Mouse (Mus musculus) hindbrain, embryonic 11.5 days (tissue): ENCODE measurements around the gene Pfn4. TPM values are rescaled to one million over a fixed set of nuclear protein-coding genes. Genes with fewer than 3 reads are reported as not detected.
A peak's percentile ranks its signal among the peaks of the same experiment; 100 is the strongest.

Experiments used
- ATAC-seq: fragments of 200-750 bp; cut with Nextera tagmentation; 2 replicates; pipeline ENCODE4 v1.8.0; 2017; ENCODE audit warnings: mild to moderate bottlenecking, moderate TSS enrichment, moderate library complexity; ENCODE audit not compliant: low FRiP score
- DNase-seq: peaks from one replicate; pipeline ENCODE4 v3.0.0-alpha.2; 2015; ENCODE audit warnings: low spot score
- H3K27ac ChIP-seq: fragments of 300-500 bp; sonication (generic); 2 replicates; pipeline ENCODE4 v1.5.1; 2014; ENCODE audit warnings: mild to moderate bottlenecking, low read depth, low read length
- H3K27me3 ChIP-seq: fragments of 300-500 bp; sonication (generic); 2 replicates; pipeline ENCODE4 v1.6.1; 2014; ENCODE audit warnings: mild to moderate bottlenecking, low read length, moderate library complexity, mixed read lengths; ENCODE audit not compliant: control insufficient read depth, insufficient read depth
- H3K36me3 ChIP-seq: fragments of 300-500 bp; sonication (generic); 2 replicates; pipeline ENCODE4 v1.6.1; 2014; ENCODE audit warnings: mild to moderate bottlenecking, low read length, moderate library complexity, mixed read lengths; ENCODE audit not compliant: control insufficient read depth, insufficient read depth
- H3K4me1 ChIP-seq: fragments of 300-500 bp; sonication (generic); replicated peaks from 2 replicates; pipeline ENCODE4 v1.6.1; 2014; ENCODE audit warnings: low read length, mixed read lengths; ENCODE audit not compliant: control insufficient read depth, insufficient read depth
- H3K4me2 ChIP-seq: fragments of 300-500 bp; sonication (generic); replicated peaks from 2 replicates; pipeline ENCODE4 v1.6.1; 2014; ENCODE audit warnings: mild to moderate bottlenecking, low read depth, low read length
- H3K4me3 ChIP-seq: fragments of 300-500 bp; sonication (generic); 2 replicates; pipeline ENCODE4 v1.5.1; 2014; ENCODE audit warnings: low read depth, low read length
- H3K9ac ChIP-seq: fragments of 300-500 bp; sonication (generic); 2 replicates; pipeline ENCODE4 v1.6.1; 2014; ENCODE audit warnings: low read depth, low read length
- H3K9me3 ChIP-seq: fragments of 300-500 bp; sonication (generic); 2 replicates; pipeline ENCODE4 v1.6.1; 2016; ENCODE audit warnings: low read length; ENCODE audit not compliant: control insufficient read depth
- WGBS: fragments of 180-500 bp; shearing (Covaris S2); extraction: QIAGEN DNeasy Blood & Tissue Kit; methylation state at CpG from one replicate; pipeline ENCODE4 v1.1.7; 2014; 5-methylcytosine and 5-hydroxymethylcytosine counted together
- polyA plus RNA-seq: library from polyadenylated mRNA; unstranded; fragments of >200 nt; fragmentation: Nextera tagmentation; extraction: Ambion mirVana; gene quantifications from 2 replicates; pipeline ENCODE4 v1.2.1, GENCODE M21; 2014

Pfn4 gene
- polyA plus RNA-seq, result 5.3 and 8.4 TPM in 2 replicates

DNA sequence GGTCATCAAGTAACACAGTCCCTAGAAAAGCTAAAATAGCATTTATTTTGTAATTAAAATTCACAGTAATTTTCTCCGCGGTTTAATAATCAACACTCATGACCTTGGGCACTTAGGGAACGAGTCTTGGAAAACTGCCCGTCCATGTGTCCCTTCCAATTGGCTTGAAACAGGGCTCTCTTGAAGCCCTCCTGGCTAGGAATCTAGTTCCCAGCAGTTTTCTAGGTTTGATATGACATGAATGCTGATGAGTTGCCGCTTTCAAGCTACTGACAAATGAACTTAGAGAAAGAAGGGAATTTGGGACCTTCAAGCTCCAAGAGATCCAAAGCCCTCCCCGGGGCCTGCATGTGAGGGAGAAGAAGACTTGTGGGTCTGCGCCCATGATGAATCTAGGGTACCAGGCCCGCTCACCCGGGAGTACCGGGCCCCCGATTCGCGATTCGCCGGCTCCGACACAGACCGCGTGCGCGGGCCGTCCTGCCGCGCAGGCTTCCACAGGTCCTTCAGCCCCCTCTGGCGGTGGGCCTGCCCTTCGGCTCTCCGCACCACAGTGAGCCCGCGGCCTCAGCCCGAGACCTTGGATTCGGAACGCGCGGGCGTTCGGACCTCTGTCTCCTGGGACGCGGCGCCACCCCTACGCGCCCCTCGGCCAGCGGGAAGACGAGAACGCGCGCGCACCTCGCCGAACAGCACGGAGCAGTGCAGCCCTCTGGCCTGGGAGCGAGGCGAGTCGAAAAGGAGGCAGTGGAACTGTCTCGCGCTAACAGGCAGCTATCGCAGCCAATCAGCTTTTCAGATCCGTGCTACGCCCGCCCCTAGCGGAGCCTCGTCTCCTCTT, at the start of gene Pfn4, which contains the start of gene Fam228b:
Gene Pfn4, plus strand, starts transcription at position 531 of the 841 bp plus-strand sequence.
Gene Fam228b, minus strand, starts transcription at position 776 of the 841 bp plus-strand sequence.
- Histone ChIP-seq H3K9ac (peak within 1 kb of the TSS; percentile 91), H3K9me3 (no peaks in the 10 kb centered on the region), H3K4me1 (no peaks in the 10 kb centered on the region), H3K4me3 (peak within 1 kb of the TSS; percentile 57), H3K27ac (peak within 1 kb of the TSS; percentile 89), H3K36me3 (no peaks in the 10 kb centered on the region), H3K4me2 (peak within 1 kb of the TSS; percentile 54), H3K27me3 (no peaks in the 10 kb centered on the region)
- DNase-seq (peak; percentile 98), ATAC-seq (peak; percentile 99)
- WGBS, result 4% methylated on average over 61 of the region's 61 CpGs

DNA sequence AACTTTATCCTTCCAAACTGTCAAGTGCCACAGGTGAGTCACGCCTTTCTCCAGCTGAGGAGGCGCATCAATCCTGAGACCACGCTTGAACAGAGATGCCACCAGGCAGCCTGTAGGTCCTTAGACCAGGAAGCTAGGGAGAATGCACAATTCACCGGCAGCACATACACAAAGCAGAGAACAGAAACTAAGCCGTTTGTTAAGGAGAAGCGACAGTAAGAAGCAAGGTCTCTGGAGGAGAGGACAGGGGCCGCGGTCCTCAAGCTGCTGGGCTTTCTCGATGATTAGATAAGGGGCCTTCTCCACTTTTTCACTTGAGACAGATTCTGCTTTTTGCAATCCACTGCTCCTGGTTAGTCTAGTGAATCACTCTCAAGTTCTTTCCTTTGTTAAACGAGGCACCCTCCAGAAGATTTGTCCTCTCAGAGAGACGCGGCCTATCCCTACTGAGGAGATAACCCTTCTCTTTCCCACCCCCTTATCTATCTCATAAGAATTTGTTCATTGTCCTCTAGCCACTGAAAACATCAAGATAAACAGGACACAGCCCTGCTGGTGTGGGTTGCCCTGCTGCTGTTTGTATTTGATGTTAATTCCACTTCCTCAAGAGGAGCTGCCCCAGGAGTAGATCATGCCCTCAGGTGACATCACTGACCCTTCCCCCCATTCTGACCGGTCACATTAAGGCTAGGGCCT, 49.6 kb upstream of the Pfn4 start:
- no peaks in the 10 kb centered on the region for H3K4me1 ChIP-seq
- ATAC-seq (no peak), DNase-seq (no peak)
- no peak overlapping the region for H3K4me3 ChIP-seq
- no peak overlapping the region for H3K9ac ChIP-seq
- H3K27ac ChIP-seq, result no peak overlapping the region
- no peaks in the 10 kb centered on the region for H3K27me3 ChIP-seq
- no peaks in the 10 kb centered on the region for H3K36me3 ChIP-seq
- 87% methylated on average over 13 of the region's 13 CpGs for WGBS
- no peak overlapping the region for H3K4me2 ChIP-seq
- no peaks in the 10 kb centered on the region for H3K9me3 ChIP-seq

DNA sequence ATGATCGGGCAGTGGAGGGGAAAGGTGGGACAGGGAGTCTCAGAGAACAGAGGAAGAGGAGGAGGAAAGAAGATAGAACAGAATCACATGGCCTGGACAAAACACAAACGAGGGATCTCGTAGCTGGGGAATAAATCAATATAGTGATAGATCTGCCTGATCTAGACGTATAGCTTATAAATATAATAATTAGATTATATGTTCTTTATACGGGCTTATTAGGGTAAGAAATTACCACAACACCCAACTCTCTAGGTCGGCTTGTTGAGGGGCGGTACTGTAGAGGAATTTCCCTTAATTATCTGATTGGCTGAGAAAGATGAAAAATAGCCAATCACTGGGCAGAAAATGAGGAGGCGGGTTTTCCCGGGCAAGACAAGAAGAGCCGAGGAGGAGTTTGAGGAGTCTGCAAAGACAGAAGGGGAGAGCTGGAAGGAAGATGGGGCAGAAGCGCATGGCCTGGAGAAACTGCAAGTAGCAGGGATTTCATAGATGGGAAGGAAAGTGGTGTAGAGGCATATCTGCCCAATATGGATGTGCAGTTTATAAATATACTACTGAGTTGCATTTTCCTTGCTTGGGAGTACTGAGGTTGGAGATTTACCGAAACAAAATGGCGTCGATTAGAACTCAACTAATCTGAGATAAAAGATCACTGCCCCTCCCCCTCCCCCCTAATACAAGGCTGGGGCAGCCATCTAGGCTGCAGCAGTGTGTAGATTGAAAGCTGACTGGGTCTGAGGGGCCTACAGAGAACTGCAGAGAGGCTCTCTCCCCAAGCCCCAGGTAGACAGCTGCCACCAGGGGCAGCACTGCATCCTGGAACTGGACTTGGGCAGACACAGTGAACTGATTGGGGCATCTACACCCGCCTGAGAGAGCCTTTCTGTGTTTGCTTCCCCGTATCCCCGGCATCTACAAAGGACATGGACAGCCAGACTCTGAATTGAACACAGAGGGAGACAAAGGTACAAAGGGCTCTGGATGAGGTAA, 48.8 kb upstream of the Pfn4 start:
- Histone ChIP-seq H3K9me3 (no peaks in the 10 kb centered on the region), H3K4me2 (no peak overlapping the region), H3K4me1 (no peaks in the 10 kb centered on the region), H3K4me3 (no peak overlapping the region), H3K27ac (no peak overlapping the region), H3K36me3 (no peaks in the 10 kb centered on the region), H3K27me3 (no peaks in the 10 kb centered on the region), H3K9ac (no peak overlapping the region)
- ATAC-seq, result no peak
- DNase-seq, result no peak
- WGBS, result 79% methylated on average over 17 of the region's 17 CpGs

DNA sequence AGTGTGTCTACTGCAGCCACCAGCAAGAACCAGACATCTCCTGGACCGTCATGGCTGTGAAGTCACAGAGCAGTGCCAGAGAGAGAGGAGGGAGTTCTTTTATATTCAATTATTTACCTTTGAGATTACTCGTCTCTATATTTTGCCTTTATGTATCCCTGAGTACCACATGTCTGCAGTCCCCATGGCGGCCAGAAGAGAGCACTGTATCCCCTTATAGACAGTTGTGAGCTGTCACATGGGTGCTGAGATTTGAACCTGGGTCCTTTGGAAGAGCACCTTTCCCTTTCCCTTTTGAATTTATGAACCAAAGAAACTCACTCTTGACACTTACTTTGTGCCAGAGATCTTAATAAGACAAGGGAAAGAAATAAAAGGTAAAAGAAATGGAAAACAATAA, 39.7 kb upstream of the Pfn4 start:
- no peaks in the 10 kb centered on the region for H3K36me3 ChIP-seq
- WGBS, result 94% methylated on average over 3 of the region's 3 CpGs
- H3K4me2 ChIP-seq, result no peak overlapping the region
- H3K9me3 ChIP-seq, result no peaks in the 10 kb centered on the region
- H3K9ac ChIP-seq, result no peak overlapping the region
- H3K4me3 ChIP-seq, result no peak overlapping the region
- ATAC-seq, result no peak
- no peaks in the 10 kb centered on the region for H3K27me3 ChIP-seq
- H3K4me1 ChIP-seq, result no peaks in the 10 kb centered on the region
- no peak for DNase-seq
- H3K27ac ChIP-seq, result no peak overlapping the region

DNA sequence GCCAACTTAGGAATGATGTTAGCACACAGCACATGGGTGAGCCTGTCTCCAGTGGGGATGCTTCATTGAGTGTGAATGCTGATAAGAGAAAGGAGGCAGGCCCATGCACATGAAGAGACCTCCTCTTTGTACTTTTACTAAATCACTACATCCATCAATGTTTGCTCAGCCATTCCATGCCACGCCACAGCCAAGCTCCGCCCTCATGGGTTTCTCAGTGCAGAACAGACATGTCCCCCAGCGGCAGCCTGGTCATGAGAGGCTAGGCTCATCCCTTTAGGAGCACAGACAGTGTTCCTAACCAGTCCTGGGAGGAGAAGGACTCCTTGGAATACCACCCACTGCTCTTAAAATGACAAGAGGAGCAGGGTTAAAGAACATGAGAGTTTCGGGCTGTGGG, 37.2 kb upstream of the Pfn4 start:
- Histone ChIP-seq H3K4me1 (no peaks in the 10 kb centered on the region), H3K4me3 (no peak overlapping the region), H3K27me3 (no peaks in the 10 kb centered on the region), H3K27ac (no peak overlapping the region), H3K9ac (no peak overlapping the region), H3K4me2 (no peak overlapping the region), H3K9me3 (no peaks in the 10 kb centered on the region), H3K36me3 (no peaks in the 10 kb centered on the region)
- no peak for DNase-seq
- no peak for ATAC-seq
- 72% methylated on average over 4 of the region's 4 CpGs for WGBS

DNA sequence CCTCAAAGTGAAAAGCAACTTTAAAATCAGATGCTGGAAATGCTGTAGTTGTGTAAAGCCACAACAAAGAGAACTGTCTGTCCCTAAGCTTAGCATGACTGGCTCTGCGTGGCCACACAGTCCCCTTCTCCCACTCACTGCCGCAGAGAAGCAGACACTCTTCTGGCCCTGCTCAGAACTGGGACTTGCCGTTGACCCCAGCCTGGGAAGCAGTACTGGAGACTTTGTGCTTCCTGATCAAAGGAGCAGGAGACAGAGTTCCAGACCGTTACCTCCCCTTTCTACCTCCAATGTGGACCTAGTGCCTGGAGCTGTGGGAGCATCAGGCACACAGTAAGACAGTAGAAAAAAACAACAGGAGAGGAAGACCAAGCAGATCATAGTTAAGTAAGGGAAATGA, 36.5 kb upstream of the Pfn4 start:
- Histone ChIP-seq H3K36me3 (no peaks in the 10 kb centered on the region), H3K9me3 (no peaks in the 10 kb centered on the region), H3K4me2 (no peak overlapping the region), H3K27ac (no peak overlapping the region), H3K9ac (no peak overlapping the region), H3K27me3 (no peaks in the 10 kb centered on the region), H3K4me1 (no peaks in the 10 kb centered on the region), H3K4me3 (no peak overlapping the region)
- 75% methylated on average over 4 of the region's 4 CpGs for WGBS
- no peak for DNase-seq
- no peak for ATAC-seq

DNA sequence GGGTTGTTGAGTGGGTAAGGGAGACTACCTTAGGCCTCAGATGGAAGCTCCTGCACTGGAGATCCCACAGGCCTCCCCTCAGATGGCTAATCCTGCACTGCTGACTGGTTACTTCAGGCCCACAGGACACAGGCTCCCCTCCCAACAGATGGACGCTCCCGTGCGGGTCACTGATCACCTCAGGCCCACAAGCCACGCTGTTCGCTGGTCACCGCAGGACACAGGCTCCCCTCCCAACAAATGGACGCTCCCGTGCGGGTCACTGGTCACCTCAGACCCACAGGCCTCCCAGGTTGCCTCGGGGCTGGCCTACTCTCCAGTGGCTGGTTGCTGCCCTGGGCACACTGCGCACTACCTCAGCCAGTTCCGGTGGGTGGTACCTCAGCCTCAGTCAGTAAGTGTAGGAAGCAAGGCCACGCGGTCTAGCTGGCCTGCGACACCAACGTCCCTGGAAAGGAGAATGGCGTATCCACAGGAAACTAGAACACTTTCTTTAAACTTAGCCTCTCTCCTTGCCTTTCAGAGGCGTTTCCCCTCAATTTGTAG, 30.7 kb upstream of the Pfn4 start, which contains the start of gene Fam228a:
Gene Fam228a, minus strand, starts transcription at position 400 of the 546 bp plus-strand sequence.
- no peak within 1 kb of the TSS for H3K4me2 ChIP-seq
- no peaks in the 10 kb centered on the region for H3K9me3 ChIP-seq
- no peak within 1 kb of the TSS for H3K9ac ChIP-seq
- DNase-seq, result no peak
- H3K4me1 ChIP-seq, result no peaks in the 10 kb centered on the region
- H3K27ac ChIP-seq, result no peak within 1 kb of the TSS
- ATAC-seq, result no peak
- H3K36me3 ChIP-seq, result no peaks in the 10 kb centered on the region
- no peak within 1 kb of the TSS for H3K4me3 ChIP-seq
- H3K27me3 ChIP-seq, result no peaks in the 10 kb centered on the region
- 76% methylated on average over 18 of the region's 18 CpGs for WGBS

DNA sequence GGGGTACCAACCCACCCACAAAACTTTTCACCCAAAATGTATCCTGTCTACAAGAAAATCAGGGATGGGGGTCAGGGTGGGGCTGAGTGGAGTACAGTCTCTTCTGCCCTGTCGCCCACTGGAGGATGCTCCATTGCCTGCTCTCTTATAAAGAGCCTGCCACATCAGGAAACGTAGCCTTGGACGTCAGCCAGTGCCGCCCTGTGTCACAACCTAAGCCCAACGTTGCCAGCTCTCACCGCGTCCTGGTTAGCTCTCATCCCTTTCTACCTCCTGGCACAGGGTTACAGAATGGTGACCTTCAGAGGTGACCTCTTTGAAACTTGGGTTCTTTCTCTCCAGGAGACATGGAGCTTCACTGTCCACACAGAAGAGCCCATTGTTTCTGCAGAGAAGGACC, 28.0 kb upstream of the Pfn4 start:
- WGBS, result 71% methylated on average over 7 of the region's 7 CpGs
- H3K4me3 ChIP-seq, result no peak overlapping the region

More for the DNA sequence above, 28.0 kb upstream of the Pfn4 start:
- H3K36me3 ChIP-seq, result no peaks in the 10 kb centered on the region
- no peak for DNase-seq
- no peaks in the 10 kb centered on the region for H3K27me3 ChIP-seq
- H3K4me2 ChIP-seq, result no peak overlapping the region
- no peaks in the 10 kb centered on the region for H3K9me3 ChIP-seq
- ATAC-seq, result no peak
- H3K27ac ChIP-seq, result no peak overlapping the region
- no peak overlapping the region for H3K9ac ChIP-seq
- no peaks in the 10 kb centered on the region for H3K4me1 ChIP-seq
